Mouse (Mus musculus) cerebellum, adult 2 months (tissue): ENCODE results near the gene Prom1. TPM values are rescaled to one million over a fixed set of nuclear protein-coding genes. Genes with fewer than 3 reads are reported as not detected.

Experiments used
- DNase-seq, 2 experiments: peaks; one replicate each; pipeline ENCODE4 v3.0.0; 2021
- H3K27ac ChIP-seq: fragments of 200-500 bp; 2 replicates; pipeline ENCODE4 v1.5.1; 2012; ENCODE audit warnings: low read length, control low read depth, inconsistent platforms; ENCODE audit not compliant: insufficient read depth
- H3K27me3 ChIP-seq: fragments of 200-500 bp; 2 replicates; pipeline ENCODE4 v1.6.1; 2012; ENCODE audit warnings: inconsistent platforms, mild to moderate bottlenecking, low read length, moderate library complexity; ENCODE audit not compliant: control insufficient read depth, insufficient read depth
- H3K4me1 ChIP-seq: fragments of 200-500 bp; 2 replicates; pipeline ENCODE4 v1.6.1; 2011; ENCODE audit warnings: low read length; ENCODE audit not compliant: control insufficient read depth, insufficient read depth
- H3K4me3 ChIP-seq: fragments of 200-500 bp; replicated peaks from 2 replicates; pipeline ENCODE3; 2011; ENCODE audit warnings: mild to moderate bottlenecking, low read depth, low read length, control low read depth; ENCODE audit not compliant: insufficient read depth
- CTCF ChIP-seq: fragments of 200-500 bp; IDR thresholded peaks from 2 replicates; pipeline ENCODE4 v1.5.1; 2011; ENCODE audit warnings: low read depth, mild to moderate bottlenecking, control low read depth, low read length, moderate library complexity, borderline replicate concordance; ENCODE audit not compliant: insufficient read depth
- POLR2A ChIP-seq: fragments of 200-500 bp; IDR thresholded peaks from 2 replicates; pipeline ENCODE4 v1.6.1; 2011; ENCODE audit warnings: low read length, control low read depth, borderline replicate concordance; ENCODE audit not compliant: insufficient read depth
- WGBS: fragments of 180-500 bp; shearing (Covaris S2); methylation state at CpG from one replicate; pipeline ENCODE4 v1.1.7; 2018; 5-methylcytosine and 5-hydroxymethylcytosine counted together
- polyA plus RNA-seq: library from polyadenylated mRNA; depleted of rRNA; stranded (reverse); fragments of >200 nt; gene quantifications from 2 replicates; pipeline ENCODE4 v1.2.3, GENCODE M21; 2012

The Prom1 gene
- polyA plus RNA-seq, 1 experiment, result 36.9 TPM

DNA sequence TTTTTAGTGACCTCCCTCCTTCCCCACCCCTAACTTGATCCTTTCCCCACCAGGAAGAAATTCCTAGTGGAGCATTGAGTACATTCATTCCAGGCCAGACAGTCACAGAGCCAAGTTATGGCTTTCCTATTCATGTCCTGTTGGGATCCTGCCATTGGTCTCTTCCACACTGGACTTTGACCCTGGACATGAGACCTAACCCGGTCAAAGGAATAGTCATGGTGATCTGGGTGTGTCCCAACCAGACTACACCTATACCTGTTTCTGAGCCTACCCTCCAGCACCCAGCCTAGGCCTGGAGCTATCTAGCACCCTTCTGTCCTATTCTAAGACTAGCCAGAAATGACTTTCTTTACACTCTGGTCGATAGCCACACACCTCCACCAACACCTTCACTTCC is 11.3 kb upstream of the Prom1 start:
- Histone ChIP-seq H3K27me3 (no peaks in the 10 kb centered on the region), H3K27ac (no peak overlapping the region), H3K4me1 (no peaks in the 10 kb centered on the region; the same call in 1 of the 2 replicates), H3K4me3 (no peak overlapping the region)
- TF ChIP-seq POLR2A (no peak), CTCF (no peak)
- DNase-seq, result no peak
- 88% methylated on average over 2 of the region's 2 CpGs for WGBS

DNA sequence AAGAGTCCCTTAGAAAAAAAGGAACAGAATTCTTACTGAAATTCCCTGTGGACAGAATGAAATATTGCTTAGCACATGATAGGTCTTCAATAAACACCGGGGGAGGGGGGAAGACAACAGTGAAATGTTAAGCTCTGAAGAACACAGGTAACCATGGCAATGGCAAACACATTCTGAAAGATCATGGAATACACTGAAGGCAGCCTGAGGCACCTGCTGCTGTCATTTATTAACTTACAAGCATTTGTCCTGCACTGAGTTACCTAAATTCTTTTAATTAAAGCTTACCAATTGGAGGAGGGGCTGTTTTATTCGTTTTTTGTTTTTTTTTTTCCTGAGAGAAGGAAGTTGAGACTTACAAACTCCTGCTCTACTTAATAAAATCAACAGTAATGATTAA is 7.3 kb upstream of the Prom1 start:
- Histone ChIP-seq H3K27me3 (no peaks in the 10 kb centered on the region), H3K4me1 (no peaks in the 10 kb centered on the region; the same call in 1 of the 2 replicates), H3K27ac (no peak overlapping the region), H3K4me3 (no peak overlapping the region)
- TF ChIP-seq POLR2A (no peak), CTCF (no peak)
- 75% methylated on average over 2 of the region's 2 CpGs for WGBS
- no peak for DNase-seq

DNA sequence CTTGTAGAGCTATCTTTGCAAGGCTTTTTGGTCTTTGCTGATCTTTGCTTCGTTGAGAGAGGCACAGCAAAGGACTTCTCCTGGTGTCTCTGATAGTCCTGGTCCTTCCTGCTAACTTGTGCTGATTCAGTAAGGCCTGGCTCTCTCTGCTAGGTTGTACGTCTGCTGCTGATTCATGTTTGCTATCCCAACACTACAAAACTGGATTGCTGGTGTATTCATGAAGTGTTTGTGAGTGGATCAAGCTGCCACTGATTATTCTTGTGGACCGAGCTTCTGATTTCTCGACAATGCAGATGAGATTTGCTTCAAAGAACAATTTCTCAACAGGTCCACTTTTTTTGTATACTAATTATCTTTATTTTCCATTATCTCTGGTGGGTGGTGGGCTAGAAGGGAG is 6.3 kb upstream of the Prom1 start:
- TF ChIP-seq POLR2A (no peak), CTCF (no peak)
- no peak overlapping the region for H3K4me3 ChIP-seq
- no peak overlapping the region for H3K27ac ChIP-seq
- no peaks in the 10 kb centered on the region; the same call in 1 of the 2 replicates for H3K4me1 ChIP-seq
- no peaks in the 10 kb centered on the region for H3K27me3 ChIP-seq
- DNase-seq, result no peak
- WGBS, result 93% methylated on average over 4 of the region's 4 CpGs

DNA sequence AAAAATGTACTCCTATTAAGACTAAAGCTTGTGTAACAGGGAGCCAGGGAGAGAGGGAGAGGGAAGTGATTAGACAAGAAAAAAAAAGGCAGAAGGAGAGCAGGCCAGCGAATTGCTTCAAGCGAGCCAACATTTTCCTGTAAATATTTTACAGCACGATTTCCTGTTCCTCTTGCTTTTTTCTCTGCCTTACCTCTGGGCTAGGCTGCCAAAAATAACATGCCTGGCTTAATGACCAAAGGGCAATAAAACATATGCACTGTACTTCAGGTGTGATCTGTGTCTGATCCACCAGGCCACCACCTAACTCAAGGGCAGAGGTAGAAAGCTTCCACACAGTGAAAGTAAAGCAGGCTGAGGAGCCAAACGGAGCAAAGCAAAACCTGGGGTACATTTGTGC is 3.4 kb upstream of the Prom1 start:
- DNase-seq, result no peak
- Histone ChIP-seq H3K4me1 (no peaks in the 10 kb centered on the region; the same call in 1 of the 2 replicates), H3K27ac (no peak overlapping the region), H3K4me3 (no peak overlapping the region), H3K27me3 (no peaks in the 10 kb centered on the region)
- TF ChIP-seq CTCF (no peak), POLR2A (no peak)
- WGBS, result 56% methylated on average over 4 of the region's 4 CpGs

DNA sequence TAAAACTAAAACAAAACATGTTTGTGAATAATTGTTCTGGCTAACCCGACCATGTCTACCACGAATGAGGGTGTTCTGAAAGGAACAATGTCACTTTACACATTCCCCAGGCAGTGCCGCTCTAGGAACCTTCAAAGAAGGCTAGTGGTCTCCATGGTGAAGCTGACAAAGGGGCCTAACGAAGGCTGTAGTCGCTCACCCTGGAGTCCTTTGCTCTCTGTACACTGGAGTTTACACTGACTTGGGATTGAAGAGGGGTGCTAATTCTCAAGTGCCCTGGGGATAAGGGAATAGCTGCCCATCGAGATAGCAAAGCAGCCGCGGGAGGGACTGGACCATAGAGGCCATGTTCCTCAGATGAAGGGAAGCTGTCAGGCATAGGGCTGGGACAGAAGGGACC is 2.9 kb upstream of the Prom1 start:
- 70% methylated on average over 8 of the region's 8 CpGs for WGBS

DNA sequence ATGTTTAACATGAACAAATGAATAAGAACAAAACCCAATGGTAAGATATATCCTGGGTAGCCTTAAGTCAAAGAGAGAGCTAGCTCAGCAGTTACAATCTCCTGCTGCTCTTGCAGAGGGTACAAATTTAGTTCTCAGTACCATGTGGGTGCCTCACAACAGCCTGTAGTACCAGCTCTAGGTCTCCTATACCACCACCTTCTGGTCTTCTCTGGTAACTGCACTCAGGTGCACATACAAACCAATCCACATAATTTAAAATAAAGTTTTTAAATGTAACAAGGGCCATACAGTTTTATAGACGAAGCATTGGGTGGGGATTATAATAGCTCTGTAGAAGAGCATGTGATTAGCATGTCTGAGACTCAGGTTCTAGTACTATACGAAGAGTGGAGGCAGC is 2.3 kb upstream of the Prom1 start:
- H3K4me3 ChIP-seq, result no peak overlapping the region
- H3K4me1 ChIP-seq, result no peaks in the 10 kb centered on the region; the same call in 1 of the 2 replicates
- 91% methylated on average over 2 of the region's 2 CpGs for WGBS
- no peak overlapping the region for H3K27ac ChIP-seq
- peak; percentile 13; the same call in 1 of the 2 replicates for TF ChIP-seq CTCF
- no peak for TF ChIP-seq POLR2A
- no peak for DNase-seq
- H3K27me3 ChIP-seq, result no peaks in the 10 kb centered on the region

More for the DNA sequence above, 2.9 kb upstream of the Prom1 start:
- Histone ChIP-seq H3K4me3 (no peak overlapping the region), H3K4me1 (no peaks in the 10 kb centered on the region; the same call in 1 of the 2 replicates), H3K27ac (no peak overlapping the region), H3K27me3 (no peaks in the 10 kb centered on the region)
- no peak for TF ChIP-seq CTCF
- no peak for TF ChIP-seq POLR2A
- no peak for DNase-seq

DNA sequence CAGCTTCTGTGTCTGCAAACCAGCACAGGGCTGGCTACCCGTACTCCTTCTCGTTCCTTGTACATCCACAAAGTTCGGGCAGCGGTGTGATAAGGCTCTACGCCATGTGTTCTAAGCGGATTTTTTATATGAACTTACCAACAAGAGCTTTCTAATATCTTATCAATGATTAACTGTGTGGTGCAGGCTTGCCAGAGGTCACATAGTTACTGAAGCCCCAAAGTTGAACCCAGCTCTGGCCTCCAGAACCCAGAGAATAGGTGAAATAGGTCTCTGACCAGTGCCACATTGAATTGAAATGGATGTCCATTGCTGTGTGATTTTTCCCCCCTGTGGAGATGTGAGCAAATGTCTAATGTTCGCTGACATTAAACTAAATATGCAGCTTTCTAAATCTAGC is 1.3 kb upstream of the Prom1 start:
- 96% methylated on average over 7 of the region's 7 CpGs for WGBS
- H3K4me1 ChIP-seq, result peaks cover 8% of the 10 kb centered on the region
- H3K27me3 ChIP-seq, result no peaks in the 10 kb centered on the region
- TF ChIP-seq POLR2A, result no peak
- no peak for TF ChIP-seq CTCF
- no peak overlapping the region for H3K4me3 ChIP-seq
- no peak for DNase-seq
- no peak overlapping the region for H3K27ac ChIP-seq

DNA sequence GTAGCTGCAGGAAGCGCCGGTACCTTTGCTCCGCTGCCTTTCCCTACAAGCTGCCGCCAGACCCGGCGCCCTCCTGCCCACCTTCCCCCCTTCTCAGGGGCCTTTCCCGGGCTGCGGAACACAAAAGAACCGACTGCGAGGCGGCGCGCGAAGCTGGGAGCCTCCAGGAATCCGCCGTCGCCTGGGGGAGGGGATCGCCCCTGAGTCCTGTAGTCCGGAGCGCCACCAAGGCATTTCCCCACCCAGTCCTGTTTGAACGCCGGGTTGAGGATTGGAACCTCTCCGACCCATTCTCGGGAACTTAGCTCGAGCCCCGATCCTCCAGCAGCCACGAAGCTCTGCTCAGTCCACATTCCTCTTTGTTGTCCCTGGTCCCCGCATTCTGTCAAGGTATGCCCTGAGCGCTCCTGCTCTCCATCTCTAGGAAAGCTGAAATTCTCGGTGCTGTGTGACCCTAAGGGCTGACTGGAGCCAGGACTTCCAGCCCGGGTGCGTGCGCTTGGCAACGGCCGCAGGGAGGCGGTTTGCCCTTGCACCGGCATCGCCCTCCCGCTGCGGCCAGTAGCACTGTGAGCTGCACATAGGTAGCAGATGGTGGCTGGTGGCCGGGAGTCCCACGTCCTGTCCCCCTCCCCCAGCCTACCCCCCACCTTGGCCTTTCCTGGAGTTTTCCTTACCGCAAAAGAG is 1.1 kb downstream of the Prom1 start:
- H3K4me1 ChIP-seq, result peaks cover 12% of the 10 kb centered on the region
- TF ChIP-seq POLR2A, result peak; percentile 42; the same call in 1 of the 2 replicates
- TF ChIP-seq CTCF, result no peak
- DNase-seq, result peak; percentile 88
- peak overlapping the region; percentile 65 for H3K4me3 ChIP-seq
- H3K27me3 ChIP-seq, result no peaks in the 10 kb centered on the region
- under 1% methylated on average over 43 of the region's 43 CpGs for WGBS
- peak overlapping the region; percentile 75 for H3K27ac ChIP-seq
